Mouse (Mus musculus): ENCODE measurements at regions not wholly inside any gene's neighbourhood (a gene's known extent, or its start where the extent isn't known, plus 50 kb on each side); places are given as distances from the start of the nearest gene placed in this dataset.

GRCm38 (mm10) chr15:52937138-52937537, 947.6 kb upstream of the Gm7489 start:
- TF ChIP-seq POLR2A (IDR thresholded peaks at IDR 0.05; ENCODE audit: low read depth, low read length) (no peak), CTCF (IDR thresholded peaks at IDR 0.05; ENCODE audit: borderline replicate concordance, insufficient read depth, low read length) (no peak)
